Comparison of ENCODE assay signal across 17 mouse cellular contexts in the genomic region with DNA sequence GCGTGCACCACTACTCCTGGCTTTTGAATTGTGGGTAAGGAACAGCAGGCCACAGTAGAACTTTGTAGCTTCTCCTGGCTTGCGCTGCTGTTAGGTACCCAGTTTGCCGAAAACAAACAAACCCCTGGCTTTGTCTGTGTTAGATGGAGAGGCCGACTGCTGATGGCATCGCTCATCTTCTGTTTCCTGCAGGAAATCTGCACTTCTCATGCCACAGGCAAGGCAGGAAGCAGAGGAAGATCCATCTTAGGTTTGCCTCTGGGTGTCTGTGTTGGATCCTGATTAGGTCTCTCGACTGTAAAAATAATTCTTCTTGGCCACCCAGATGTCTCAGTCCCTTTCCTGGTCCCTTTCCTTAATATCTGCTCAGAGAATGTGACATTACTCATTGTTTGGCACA. TPM values are rescaled to one million over a fixed set of nuclear protein-coding genes. Genes with fewer than 3 reads are reported as not detected.
DNase-seq lines count a peak whose midpoint lies in the region; ATAC-seq and TF ChIP-seq lines count a peak whose summit lies in the region.
"Had no signal": no experiment of that assay in that cellular context is flagged by ENCODE, and none has a peak within 500 bp of the region (broad histone marks: within the 10 kb centered on the region; RNA-seq: fewer than 3 reads in every experiment).

No protein-coding gene starts in this region.

- DNase-seq in gastrocnemius, adult 2 months = no peak
- DNase-seq in gastrocnemius, postnatal 25 days = no peak
- no peak for DNase-seq in lung, postnatal 25 days (ENCODE audit: low spot score)
- DNase-seq in kidney, postnatal 0 days (ENCODE audit: low spot score) = peak; percentile 54
- no peak for DNase-seq in midbrain, postnatal 0 days (ENCODE audit: low spot score)
- DNase-seq in cerebellum, postnatal 36 days = no peak
- no peak for DNase-seq in embryo, embryonic 10.5 days (ENCODE audit: low spot score)
- DNase-seq: cerebellum, postnatal 14 days; gastrocnemius, postnatal 10 days; liver, postnatal 0 days; thymus, postnatal 36 days had no signal

- no peak for ATAC-seq in lung, embryonic 15.5 days (ENCODE audit: borderline replicate concordance, extremely low read depth, low FRiP score, low TSS enrichment)
- ATAC-seq in kidney, postnatal 0 days (replicated peaks; ENCODE audit: low FRiP score, low read depth) = no peak
- ATAC-seq in midbrain, postnatal 0 days (ENCODE audit: low FRiP score) = no peak; the same call in 1 of the 2 replicates
- ATAC-seq: intestine, postnatal 0 days; liver, postnatal 0 days had no signal

- no peak overlapping the region for H3K4me3 ChIP-seq in gastrocnemius, adult 2 months
- H3K4me3 ChIP-seq in lung, embryonic 15.5 days = no peak overlapping the region
- no peak overlapping the region for H3K4me3 ChIP-seq in kidney, postnatal 0 days (replicated peaks; ENCODE audit: low read depth, low read length)
- H3K4me3 ChIP-seq in midbrain, postnatal 0 days (ENCODE audit: low read depth, low read length) = no peak overlapping the region
- H3K4me3 ChIP-seq: embryonic facial prominence, embryonic 15.5 days; limb, embryonic 13.5 days had no signal

- H3K9ac ChIP-seq in lung, embryonic 15.5 days = no peak overlapping the region
- no peak overlapping the region for H3K9ac ChIP-seq in kidney, postnatal 0 days (ENCODE audit: low read depth, low read length)
- no peak overlapping the region for H3K9ac ChIP-seq in midbrain, postnatal 0 days (replicated peaks; ENCODE audit: low read length, poor library complexity, severe bottlenecking)
- H3K9ac ChIP-seq: embryonic facial prominence, embryonic 15.5 days; limb, embryonic 13.5 days; liver, postnatal 0 days had no signal

- TF ChIP-seq CTCF in gastrocnemius, adult 2 months (IDR thresholded peaks at IDR 0.05) = no peak
- TF ChIP-seq CTCF in kidney, postnatal 0 days (IDR thresholded peaks at IDR 0.05; ENCODE audit: low read depth) = no peak
- TF ChIP-seq CTCF in midbrain, postnatal 0 days (IDR thresholded peaks at IDR 0.05) = no peak

- no peaks in the 10 kb centered on the region for H3K36me3 ChIP-seq in lung, embryonic 15.5 days
- H3K36me3 ChIP-seq in kidney, postnatal 0 days (ENCODE audit: insufficient read depth, low read length) = no peaks in the 10 kb centered on the region
- H3K36me3 ChIP-seq in midbrain, postnatal 0 days (ENCODE audit: insufficient read depth, low read length) = no peaks in the 10 kb centered on the region
- H3K36me3 ChIP-seq: embryonic facial prominence, embryonic 15.5 days; limb, embryonic 13.5 days had no signal

- H3K4me2 ChIP-seq in lung, embryonic 15.5 days = peak overlapping the region; percentile 4; the same call in 1 of the 2 replicates
- H3K4me2 ChIP-seq in kidney, postnatal 0 days (ENCODE audit: low read length) = no peak overlapping the region
- H3K4me2 ChIP-seq in midbrain, postnatal 0 days (ENCODE audit: low read depth, low read length, poor library complexity, severe bottlenecking) = no peak overlapping the region
- H3K4me2 ChIP-seq: embryonic facial prominence, embryonic 15.5 days; limb, embryonic 13.5 days had no signal

- H3K4me1 ChIP-seq in lung, embryonic 15.5 days = peaks cover 51% of the 10 kb centered on the region
- peaks cover 20% of the 10 kb centered on the region; the same call in 1 of the 2 replicates for H3K4me1 ChIP-seq in kidney, postnatal 0 days (replicated peaks; ENCODE audit: insufficient read depth, low read length)
- peaks cover 16% of the 10 kb centered on the region for H3K4me1 ChIP-seq in midbrain, postnatal 0 days (ENCODE audit: insufficient read depth, low read length)

- WGBS in lung, embryonic 15.5 days = 50% methylated on average over 6 of the region's 6 CpGs
- WGBS in kidney, postnatal 0 days = 71% methylated on average over 6 of the region's 6 CpGs
- WGBS in midbrain, postnatal 0 days = 62% methylated on average over 6 of the region's 6 CpGs

- H3K27me3 ChIP-seq in lung, embryonic 15.5 days = no peaks in the 10 kb centered on the region
- H3K27me3 ChIP-seq in kidney, postnatal 0 days (ENCODE audit: insufficient read depth, low read length) = no peaks in the 10 kb centered on the region
- H3K27me3 ChIP-seq in midbrain, postnatal 0 days (ENCODE audit: insufficient read depth, low read length) = no peaks in the 10 kb centered on the region
- H3K27me3 ChIP-seq: embryonic facial prominence, embryonic 15.5 days; limb, embryonic 13.5 days had no signal

- intact Hi-C loops in gastrocnemius, adult 2 months (cut with DNase I) = no loop called here

- peak overlapping the region; percentile 52; the same call in 1 of the 2 replicates for H3K27ac ChIP-seq in gastrocnemius, adult 2 months
- H3K27ac ChIP-seq in lung, embryonic 15.5 days = 0 out of 2 replicates have a peak overlapping the region, but pooled peaks have one; percentile 20
- H3K27ac ChIP-seq in kidney, postnatal 0 days = no peak overlapping the region
- peak overlapping the region; percentile 63; the same call in 1 of the 2 replicates for H3K27ac ChIP-seq in midbrain, postnatal 0 days (ENCODE audit: low read depth, low read length)

- no peaks in the 10 kb centered on the region for H3K9me3 ChIP-seq in lung, embryonic 15.5 days
- H3K9me3 ChIP-seq in kidney, postnatal 0 days (replicated peaks; ENCODE audit: low read length) = no peaks in the 10 kb centered on the region
- H3K9me3 ChIP-seq in midbrain, postnatal 0 days (ENCODE audit: low read length) = no peaks in the 10 kb centered on the region
- H3K9me3 ChIP-seq: embryonic facial prominence, embryonic 15.5 days; limb, embryonic 13.5 days had no signal

RNA-seq across cellular contexts. Expression of a gene that starts 51.7 kb away (rescaled TPM):
- 100 to 1,000 TPM; 106 to 139 TPM for total RNA-seq in gastrocnemius, adult 2 months (2021)
- 100 to 1,000 TPM in 1 of 2 experiments, 10 to 100 TPM in 1; 94.9 to 110 TPM for total RNA-seq in gastrocnemius, postnatal 25 days (2021)
- 74.0 and 77.2 TPM in 2 replicates for polyA plus RNA-seq in lung, embryonic 15.5 days (2015; fragmentation: Nextera tagmentation; extraction: Ambion mirVana)
- polyA plus RNA-seq in kidney, postnatal 0 days (2015; fragmentation: Nextera tagmentation; extraction: Ambion mirVana) = 32.8 and 34.1 TPM in 2 replicates
- total RNA-seq in midbrain, postnatal 0 days (2014; rRNA removed) = 97.8 and 119 TPM in 2 replicates
- polyA plus RNA-seq in midbrain, postnatal 0 days (2015; fragmentation: Nextera tagmentation; extraction: Ambion mirVana) = 46.6 and 46.7 TPM in 2 replicates
- total RNA-seq: MEL; monocyte, adult 5-6 weeks had no signal
